Mouse (Mus musculus) spleen, postnatal 14 days (tissue): Measurements from ENCODE around the gene Gm20662.

Experiments used
- DNase-seq, 2 experiments: peaks; one replicate each; pipeline ENCODE4 v3.0.0; 2021 to 2022; ENCODE audit warnings: low spot score in 2 of 2

The Gm20662 gene

GRCm38 (mm10) chr9:107975399-107976386 lies 20.5 kb upstream of the Gm20662 start, which contains the start of gene Uba7:
Uba7 (plus strand) TSS chr9:107975505.
- DNase-seq: peak in 1 of 2 experiments; percentile 35

- no peak for DNase-seq
Observed at GRCm38 (mm10) chr9:107978815-107979214, 17.3 kb upstream of the Gm20662 start.

GRCm38 (mm10) chr9:107981684-107982605 lies 14.2 kb upstream of the Gm20662 start:
- DNase-seq: no peak

GRCm38 (mm10) chr9:107982681-107983346 lies 13.3 kb upstream of the Gm20662 start, which contains the start of gene Gm20661:
Gm20661 (plus strand) TSS chr9:107983058.
- peak; percentile 43 to 63 for DNase-seq

- peak; percentile 27 to 40 for DNase-seq
Observed at GRCm38 (mm10) chr9:107983421-107983890, 12.7 kb upstream of the Gm20662 start.

GRCm38 (mm10) chr9:107984052-107984753 lies 11.9 kb upstream of the Gm20662 start:
- DNase-seq: no peak

- DNase-seq: no peak
Observed at GRCm38 (mm10) chr9:107984754-107985055, 11.4 kb upstream of the Gm20662 start.

- DNase-seq: peak; percentile 88 to 91
Observed at GRCm38 (mm10) chr9:107985131-107986119, 10.7 kb upstream of the Gm20662 start, which contains the start of gene Inka1. Inka1 (minus strand) TSS chr9:107985879.

- DNase-seq: peak; percentile 64 to 73
Observed at GRCm38 (mm10) chr9:107986376-107986775, 9.8 kb upstream of the Gm20662 start.

GRCm38 (mm10) chr9:107987950-107988349 lies 8.2 kb upstream of the Gm20662 start:
- DNase-seq: no peak

GRCm38 (mm10) chr9:107992197-107992596 lies 4.0 kb upstream of the Gm20662 start, which contains the start of gene Cdhr4:
Cdhr4 (plus strand) TSS chr9:107992497.
- DNase-seq: no peak

GRCm38 (mm10) chr9:107993013-107993412 lies 3.1 kb upstream of the Gm20662 start:
- DNase-seq: no peak

GRCm38 (mm10) chr9:107994464-107994863 lies 1.7 kb upstream of the Gm20662 start:
- no peak for DNase-seq

GRCm38 (mm10) chr9:107995513-107995912 lies 636 bp upstream of the Gm20662 start:
- DNase-seq: no peak

- DNase-seq: peak; percentile 99
Observed at GRCm38 (mm10) chr9:108001922-108002770, 6.0 kb downstream of the Gm20662 start, which contains the start of gene Ip6k1. Ip6k1 (plus strand) TSS chr9:108002501.

GRCm38 (mm10) chr9:108002778-108003530 lies 6.8 kb downstream of the Gm20662 start:
- peak in 1 of 2 experiments; percentile 41 for DNase-seq

- DNase-seq: peak in 1 of 2 experiments; percentile 25
Observed at GRCm38 (mm10) chr9:108003531-108003890, 7.4 kb downstream of the Gm20662 start.

GRCm38 (mm10) chr9:108008041-108008440 lies 11.9 kb downstream of the Gm20662 start:
- DNase-seq: no peak
